Mouse (Mus musculus): ENCODE results near the gene Maml3.
A peak's percentile ranks its signal among the peaks of the same experiment; 100 is the strongest.

Maml3 gene

DNA sequence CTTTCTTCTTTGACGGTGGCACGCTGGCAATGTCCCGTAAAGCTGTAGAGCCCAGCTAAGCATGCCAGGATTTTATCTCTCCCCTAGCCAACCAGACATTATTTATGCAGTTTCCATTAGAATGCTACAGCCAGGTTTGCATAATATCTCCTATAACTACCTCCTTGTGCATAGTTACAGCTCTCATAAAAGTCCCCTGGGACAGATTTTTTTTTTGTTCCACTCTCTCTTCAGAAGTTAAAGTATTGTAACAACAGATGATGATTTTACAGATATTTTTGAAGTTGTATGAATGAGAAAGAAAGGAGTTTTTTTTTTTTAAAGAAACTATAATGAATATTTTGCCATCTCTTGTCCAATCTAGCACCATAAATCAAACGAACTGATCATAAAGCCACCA lies 232.1 kb downstream of the Maml3 start:
- no peak for DNase-seq (ENCODE audit: inconsistent ontology term)

- DNase-seq (ENCODE audit: inconsistent ontology term): no peak
Observed at GRCm38 (mm10) chr3:51871346-51871745, 233.5 kb downstream of the Maml3 start.

GRCm38 (mm10) chr3:51869980-51870379 lies 234.9 kb downstream of the Maml3 start:
- DNase-seq (ENCODE audit: inconsistent ontology term): no peak

GRCm38 (mm10) chr3:51868857-51869256 lies 236.0 kb downstream of the Maml3 start:
- no peak for DNase-seq (ENCODE audit: inconsistent ontology term)

DNA sequence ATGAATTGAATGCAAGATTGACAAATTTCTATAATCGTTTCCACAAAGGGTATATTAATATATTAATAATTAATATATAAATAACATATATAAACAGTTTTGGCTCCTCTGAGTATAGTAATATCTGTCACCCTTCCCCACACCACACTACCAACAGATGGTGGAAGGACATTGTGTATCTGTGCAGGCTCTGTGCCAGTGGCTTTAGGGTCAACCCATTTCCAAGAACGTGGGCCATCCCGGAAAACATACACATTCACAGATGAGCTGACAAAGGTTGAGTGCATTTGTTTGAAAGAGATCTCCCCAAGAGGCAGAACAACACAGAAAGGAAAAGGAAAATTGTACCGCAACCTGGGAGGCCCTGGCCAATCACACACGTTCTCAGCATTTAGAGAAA lies 238.4 kb downstream of the Maml3 start:
- DNase-seq (ENCODE audit: inconsistent ontology term): no peak

DNA sequence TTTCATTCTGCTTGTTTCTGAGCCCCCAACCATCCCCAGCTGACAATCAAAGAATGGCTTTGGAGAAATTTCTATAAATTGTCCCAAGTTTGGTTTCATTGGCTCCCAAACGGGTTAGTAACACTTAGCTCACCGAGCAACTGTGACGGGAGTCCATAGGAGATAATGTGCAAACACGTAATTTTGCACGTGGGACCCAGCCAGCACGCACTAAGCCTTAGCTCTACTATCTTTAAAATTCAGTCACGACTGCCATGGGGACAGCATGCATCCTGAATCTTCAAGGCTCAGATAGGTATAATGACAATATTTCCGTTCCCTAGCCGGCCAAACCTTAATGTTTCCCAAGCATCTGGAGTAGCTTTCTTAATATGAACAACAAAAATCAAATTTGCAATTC lies 243.2 kb downstream of the Maml3 start:
- no peak for DNase-seq (ENCODE audit: inconsistent ontology term)

GRCm38 (mm10) chr3:51860458-51860857 lies 244.4 kb downstream of the Maml3 start:
- DNase-seq (ENCODE audit: inconsistent ontology term): no peak

GRCm38 (mm10) chr3:51859208-51859607 lies 245.7 kb downstream of the Maml3 start:
- no peak for DNase-seq (ENCODE audit: inconsistent ontology term)

- no peak for DNase-seq (ENCODE audit: inconsistent ontology term)
Observed at GRCm38 (mm10) chr3:51854152-51854551, 250.7 kb downstream of the Maml3 start.

DNA sequence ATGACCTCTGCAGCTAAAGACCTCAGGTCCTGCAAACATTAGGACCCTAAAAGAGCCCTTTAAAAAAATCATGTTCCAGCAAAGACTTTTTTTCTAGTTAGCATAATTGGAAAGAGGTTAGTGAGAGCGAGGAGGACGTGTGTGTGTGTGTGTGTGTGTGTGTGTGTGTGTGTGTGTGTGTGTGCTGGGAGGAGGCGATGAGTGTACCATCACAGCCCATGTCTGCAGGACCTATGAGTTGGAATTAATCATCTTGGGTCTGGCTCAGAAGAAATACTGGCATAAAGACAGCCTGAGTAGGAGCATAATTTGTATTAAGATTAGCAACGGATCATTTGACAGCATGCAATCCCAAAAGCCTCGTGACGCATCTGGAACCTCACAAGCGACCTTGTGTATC lies 251.3 kb downstream of the Maml3 start:
- DNase-seq (ENCODE audit: inconsistent ontology term): peak; percentile 35

GRCm38 (mm10) chr3:51852692-51853091 lies 252.2 kb downstream of the Maml3 start:
- no peak for DNase-seq (ENCODE audit: inconsistent ontology term)

DNA sequence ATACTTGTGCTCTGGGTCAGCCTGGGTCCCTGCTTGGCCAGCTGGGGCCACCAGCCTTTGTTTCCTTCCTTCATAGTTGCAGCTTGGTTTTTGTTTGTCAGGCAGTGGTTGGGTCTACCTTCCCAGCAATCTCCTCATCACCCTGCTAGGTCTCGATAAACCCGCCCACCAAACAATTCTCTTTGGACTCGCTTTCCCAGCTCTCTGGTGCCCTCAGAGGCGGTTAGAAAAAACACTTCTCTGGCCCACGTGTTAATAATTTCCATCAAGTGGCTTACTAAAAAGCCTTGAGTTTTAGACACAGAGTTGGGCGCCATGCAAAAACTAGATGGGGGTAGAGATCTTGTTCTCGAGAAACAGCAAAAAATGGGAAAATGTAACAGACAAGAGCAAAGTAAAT lies 253.3 kb downstream of the Maml3 start:
- DNase-seq (ENCODE audit: inconsistent ontology term): no peak

DNA sequence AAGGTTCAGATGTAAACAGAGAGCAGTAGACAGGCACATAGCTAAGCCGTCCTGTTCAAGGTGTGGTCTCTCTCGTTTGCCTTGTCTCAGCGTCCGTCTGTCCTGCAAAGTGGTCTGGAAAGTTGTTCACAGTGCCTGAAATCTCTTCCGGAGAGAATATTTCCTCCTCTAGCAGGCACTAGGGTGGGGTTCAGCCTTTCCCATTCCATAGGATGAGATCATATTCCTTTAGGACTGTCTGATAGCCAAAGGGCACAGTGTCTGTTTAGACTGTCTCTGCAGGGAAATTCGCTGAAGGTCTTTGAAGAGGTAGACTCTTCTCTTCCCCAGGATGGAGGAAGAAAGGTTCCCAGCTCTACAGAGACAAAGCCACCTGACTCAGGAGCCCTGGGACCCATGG lies 255.4 kb downstream of the Maml3 start:
- no peak for DNase-seq (ENCODE audit: inconsistent ontology term)

DNA sequence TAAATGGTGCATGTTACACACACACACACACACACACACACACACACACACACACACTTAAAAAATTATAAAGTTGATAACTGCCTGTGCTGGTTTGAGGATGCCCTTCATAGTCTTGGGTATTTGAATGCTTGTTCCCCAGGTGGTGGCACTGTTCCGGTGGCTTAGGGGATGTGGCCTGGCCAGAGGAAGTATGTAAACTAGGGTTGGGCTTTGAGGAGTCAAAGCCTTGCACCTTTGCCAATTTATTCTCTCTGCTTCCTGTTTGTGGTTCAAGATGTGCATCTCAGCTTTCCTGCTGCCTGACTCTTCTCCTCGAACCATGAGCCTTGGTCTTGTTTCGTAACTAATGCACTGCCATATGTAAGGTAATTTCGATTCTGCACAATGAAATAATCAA lies 257.6 kb downstream of the Maml3 start:
- no peak for DNase-seq (ENCODE audit: inconsistent ontology term)

GRCm38 (mm10) chr3:51844255-51844654 lies 260.6 kb downstream of the Maml3 start:
- DNase-seq (ENCODE audit: inconsistent ontology term): no peak

GRCm38 (mm10) chr3:51842140-51842539 lies 262.7 kb downstream of the Maml3 start:
- no peak for DNase-seq (ENCODE audit: inconsistent ontology term)

- DNase-seq (ENCODE audit: inconsistent ontology term): no peak
Observed at GRCm38 (mm10) chr3:51841598-51841997, 263.3 kb downstream of the Maml3 start.

DNA sequence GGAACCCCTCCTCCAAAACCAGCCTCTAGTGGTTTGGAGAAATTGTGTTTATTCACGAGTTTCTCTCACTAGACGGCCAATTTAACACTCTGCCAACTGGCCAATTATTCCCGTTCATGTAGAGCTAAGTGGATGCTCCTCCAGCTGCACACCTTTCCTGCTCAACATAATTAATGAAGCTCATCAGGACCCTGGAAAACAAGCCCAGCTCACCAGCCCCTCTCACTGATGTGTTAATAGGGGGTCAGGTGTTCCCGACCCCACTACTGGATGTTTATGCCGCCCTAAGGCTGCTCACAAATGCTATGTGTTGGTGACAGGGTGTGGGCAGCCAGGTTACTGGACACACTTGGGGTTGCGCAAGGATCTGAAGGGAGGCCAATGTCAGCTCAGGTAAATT lies 263.7 kb downstream of the Maml3 start:
- DNase-seq (ENCODE audit: inconsistent ontology term): no peak

DNA sequence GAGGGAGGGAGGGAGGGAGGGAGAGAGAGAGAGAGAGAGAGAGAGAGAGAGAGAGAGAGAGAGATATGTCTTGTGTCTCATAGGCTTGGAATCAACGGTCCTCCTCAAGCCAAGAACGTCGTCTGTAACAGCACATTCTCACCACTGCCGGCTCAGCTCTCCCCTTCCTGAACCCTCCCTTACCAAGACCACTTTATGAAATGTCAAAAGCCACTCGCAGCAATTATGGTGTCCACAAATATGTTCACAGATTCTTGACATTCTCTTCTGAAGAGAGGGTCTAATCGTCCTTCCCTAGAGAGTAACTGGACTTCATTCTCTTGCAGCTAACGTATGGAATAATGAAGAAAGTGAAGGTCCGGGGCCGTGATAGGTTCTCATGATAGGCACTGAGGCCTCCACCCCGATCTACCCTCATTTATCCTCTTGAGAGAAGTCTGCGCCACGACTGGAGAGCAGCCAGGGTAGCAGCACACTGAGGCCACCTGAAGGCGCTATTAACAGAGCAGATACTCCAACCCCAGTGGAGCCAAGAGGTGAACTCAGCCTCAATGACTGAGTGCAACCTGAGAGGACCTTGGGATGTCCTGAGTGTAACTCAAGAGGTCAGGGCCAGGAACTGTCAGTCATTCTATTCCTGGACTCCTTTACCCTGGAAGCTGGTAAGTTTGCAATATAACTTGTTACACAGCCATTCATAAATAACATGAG lies 264.6 kb downstream of the Maml3 start:
- no peak for DNase-seq (ENCODE audit: inconsistent ontology term)

GRCm38 (mm10) chr3:51839353-51839715 lies 265.5 kb downstream of the Maml3 start:
- DNase-seq (ENCODE audit: inconsistent ontology term): no peak

DNA sequence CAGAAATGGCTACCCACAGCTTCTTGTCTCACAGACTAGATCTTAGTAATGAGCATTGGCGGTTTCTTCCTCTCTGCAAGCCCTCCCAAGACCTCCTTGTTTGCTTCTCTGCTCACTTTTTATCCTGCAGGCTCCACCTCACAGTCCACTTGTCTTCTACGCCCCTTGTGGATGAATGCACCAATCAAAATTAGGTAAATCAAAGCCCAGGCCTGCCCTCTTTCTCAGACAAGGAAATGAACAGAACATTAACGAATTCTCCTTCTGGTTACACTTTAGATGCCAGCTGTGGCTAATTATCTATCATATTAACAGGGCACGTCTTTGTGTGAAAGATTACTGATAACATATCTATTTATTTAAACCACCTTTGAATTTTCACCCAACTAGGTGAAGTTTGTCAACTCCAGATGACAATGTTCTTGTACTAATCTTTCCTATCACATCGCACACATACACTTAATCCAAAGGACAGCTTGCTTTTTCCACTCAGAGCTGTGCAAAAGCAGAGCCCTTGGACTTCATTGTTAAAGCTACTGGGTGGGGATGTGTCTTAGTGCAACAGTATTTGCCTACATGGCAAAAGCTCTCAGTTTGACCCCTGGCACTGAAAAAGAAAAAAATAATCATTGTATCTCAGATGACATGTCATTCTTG lies 266.1 kb downstream of the Maml3 start:
- no peak for DNase-seq (ENCODE audit: inconsistent ontology term)

DNA sequence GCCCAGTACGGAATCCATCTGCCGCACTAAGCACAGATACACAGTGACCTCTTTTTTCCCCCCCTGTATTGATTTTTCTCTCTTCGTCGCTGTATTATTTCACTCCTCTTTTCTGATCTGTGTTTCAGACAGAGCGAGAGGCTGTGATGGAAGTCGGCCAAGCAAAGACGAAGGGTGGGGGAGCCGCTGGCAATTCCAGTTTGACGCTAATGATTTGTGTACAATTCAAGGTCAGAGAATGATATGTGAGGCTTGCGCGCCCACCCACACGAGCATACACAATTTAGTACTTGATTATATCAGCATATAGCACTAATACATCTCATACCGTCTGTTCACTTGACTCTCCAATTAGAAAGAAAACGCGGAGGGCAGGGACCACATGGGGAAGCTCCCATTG lies 271.9 kb downstream of the Maml3 start:
- peak; percentile 42 for DNase-seq (ENCODE audit: inconsistent ontology term)

- DNase-seq (ENCODE audit: inconsistent ontology term): no peak
Observed at GRCm38 (mm10) chr3:51830821-51831429, 274.0 kb downstream of the Maml3 start.

Measured in Muller cell, postnatal 12 days (primary cell).